Mouse (Mus musculus) right cerebral cortex, postnatal 14 days (tissue): ENCODE data around the gene Zkscan6.
A peak's percentile ranks its signal among the peaks of the same experiment; 100 is the strongest.

Source experiments
- DNase-seq: peaks from one replicate; pipeline ENCODE4 v3.0.0; 2022

The Zkscan6 gene

DNA sequence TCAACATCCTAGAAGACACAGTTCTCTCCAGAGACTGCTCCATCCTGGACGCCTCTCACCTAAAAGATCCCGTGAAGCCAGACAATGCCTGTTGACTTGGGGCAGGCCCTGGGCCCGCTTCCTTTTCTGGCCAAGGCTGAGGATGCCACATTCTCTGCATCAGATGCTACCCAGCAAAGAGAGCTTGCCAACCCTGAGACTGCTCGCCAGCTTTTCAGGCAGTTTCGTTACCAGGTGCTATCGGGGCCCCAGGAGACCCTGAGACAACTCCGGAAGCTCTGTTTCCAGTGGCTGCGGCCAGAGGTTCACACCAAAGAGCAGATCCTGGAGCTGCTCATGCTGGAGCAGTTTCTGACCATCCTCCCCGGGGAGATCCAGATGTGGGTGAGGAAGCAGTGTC lies 7.4 kb downstream of the Zkscan6 start:
- no peak for DNase-seq

- DNase-seq, result no peak
These were observed 9.3 kb downstream of the Zkscan6 start for GRCm38 (mm10) chr11:65816237-65816636.

DNA sequence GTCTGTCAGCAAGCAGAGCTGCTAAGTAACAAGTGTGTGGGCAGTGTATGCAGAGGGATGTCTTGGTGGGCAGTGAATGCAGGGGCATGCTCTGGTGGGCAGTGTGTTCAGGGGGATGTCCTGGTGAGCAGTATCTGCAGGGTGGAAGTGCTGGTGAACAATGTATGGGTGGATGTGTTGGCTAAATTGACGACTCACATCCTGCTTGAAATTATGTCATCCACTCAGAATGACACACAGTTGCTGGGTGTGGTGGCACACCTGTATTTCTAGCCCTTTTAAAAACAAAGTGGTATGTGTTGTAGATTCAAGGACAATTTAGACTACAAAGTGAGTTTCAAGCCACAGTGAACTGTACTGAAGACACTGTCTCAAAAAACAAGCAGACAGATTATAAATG lies 11.2 kb downstream of the Zkscan6 start:
- DNase-seq, result no peak

DNA sequence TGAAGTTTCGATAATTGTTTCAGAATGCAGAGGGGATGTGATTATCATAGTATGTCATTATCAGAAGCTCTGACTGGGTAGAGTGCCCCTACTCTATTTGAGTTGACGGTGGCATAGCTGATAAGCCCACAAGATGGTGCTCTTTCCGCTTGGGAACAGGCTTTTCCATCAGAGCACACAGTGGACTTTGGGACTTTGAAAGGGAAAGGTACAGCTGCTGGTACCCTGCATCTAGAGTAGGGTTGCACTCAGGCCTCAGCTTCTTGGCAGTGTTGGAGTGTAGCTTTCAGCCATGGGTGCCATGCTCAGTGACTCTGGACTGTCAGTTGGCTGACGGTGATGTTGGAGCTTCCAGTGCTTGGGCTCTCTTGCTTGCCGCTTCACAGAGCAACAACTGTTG lies 13.3 kb downstream of the Zkscan6 start:
- DNase-seq, result no peak

GRCm38 (mm10) chr11:65820877-65821276 lies 13.9 kb downstream of the Zkscan6 start:
- DNase-seq, result peak; percentile 85

- DNase-seq, result no peak
These were observed 17.6 kb downstream of the Zkscan6 start for GRCm38 (mm10) chr11:65824556-65824955.

DNA sequence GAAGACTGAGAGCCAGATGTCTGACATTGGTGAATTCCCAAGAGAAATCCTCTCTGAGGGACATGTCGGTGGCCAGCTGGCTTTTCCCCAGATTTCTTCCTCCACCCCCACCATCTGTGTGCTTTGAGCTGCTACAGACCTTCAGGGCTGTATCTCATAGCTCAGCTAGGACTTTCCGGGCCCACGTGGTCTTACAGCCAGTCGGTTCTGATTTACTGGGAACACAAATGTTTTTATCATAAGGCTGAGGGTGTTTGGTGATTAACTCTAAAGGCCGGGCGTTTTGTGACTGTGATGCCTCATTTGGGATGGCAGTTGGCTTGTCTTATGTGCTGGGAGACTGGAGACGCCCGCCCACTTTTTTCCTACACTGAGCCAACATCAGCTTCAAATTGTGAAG lies 32.0 kb downstream of the Zkscan6 start:
- DNase-seq, result peak; percentile 20

DNA sequence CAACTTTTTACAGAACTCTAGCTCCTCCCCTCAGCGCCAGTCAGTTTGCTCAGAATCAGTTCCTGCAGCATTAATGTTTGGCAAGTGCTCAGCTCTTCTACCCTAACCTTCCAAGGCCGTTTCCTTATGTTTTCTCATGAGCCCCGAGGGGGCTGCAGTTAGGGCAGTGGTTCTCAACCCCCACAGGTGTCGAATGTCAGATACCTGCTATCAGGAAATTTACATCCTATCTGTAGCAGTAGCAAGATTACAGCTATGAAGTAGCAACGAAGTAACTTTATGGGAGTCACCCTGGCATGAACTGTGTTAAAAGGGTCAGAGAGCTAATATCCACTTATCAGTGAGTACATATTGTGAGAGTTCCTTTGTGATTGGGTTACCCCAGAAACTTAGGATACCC lies 39.5 kb downstream of the Zkscan6 start:
- DNase-seq, result no peak

DNA sequence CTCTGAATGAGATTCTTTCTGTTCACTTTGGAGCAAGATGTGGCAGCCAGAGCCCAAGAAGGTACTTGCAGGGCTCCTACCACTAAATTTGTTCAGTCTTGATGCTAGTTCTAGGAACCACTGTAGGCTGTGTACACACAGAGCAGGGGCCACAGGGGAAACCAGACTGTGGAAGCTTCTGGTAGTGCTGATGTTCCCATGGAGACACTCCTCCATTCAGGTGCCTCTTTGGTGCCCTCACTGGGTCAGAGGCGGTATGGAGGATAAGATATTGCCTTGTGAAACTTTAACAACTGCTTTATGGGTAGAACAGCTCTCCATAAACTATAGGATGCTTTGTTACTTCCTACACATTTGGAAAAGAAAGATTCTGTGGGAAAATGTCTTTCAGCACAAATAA lies 45.1 kb downstream of the Zkscan6 start:
- peak; percentile 17 for DNase-seq

DNA sequence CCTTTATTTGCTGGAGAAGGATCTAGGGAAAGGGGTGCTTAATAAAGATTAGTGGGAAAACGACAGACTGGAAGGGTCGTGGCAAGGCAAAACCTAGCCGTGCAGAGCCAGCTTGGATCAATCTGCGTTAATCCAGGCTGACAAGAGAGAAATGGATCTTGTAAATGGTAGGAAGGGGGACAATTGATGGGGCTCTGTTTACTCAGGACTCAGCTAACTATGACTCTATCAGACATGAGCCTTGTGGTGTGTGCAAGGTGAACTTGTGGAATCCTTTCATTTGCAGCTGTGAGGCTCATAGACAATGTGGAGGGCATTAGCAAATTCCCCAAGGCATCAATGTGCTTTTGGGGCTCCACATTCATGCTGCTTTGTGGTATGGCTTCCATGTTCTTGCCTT lies 54.5 kb downstream of the Zkscan6 start:
- no peak for DNase-seq

- DNase-seq, result no peak
These were observed 70.3 kb downstream of the Zkscan6 start for GRCm38 (mm10) chr11:65877146-65877775.
